Mouse (Mus musculus) retina, postnatal 1 day (tissue): ENCODE results near the gene Gpr82.

ENCODE experiments used
- DNase-seq: peaks from one replicate; pipeline ENCODE4 v3.0.0-alpha.2; 2012

Gpr82 gene

DNA sequence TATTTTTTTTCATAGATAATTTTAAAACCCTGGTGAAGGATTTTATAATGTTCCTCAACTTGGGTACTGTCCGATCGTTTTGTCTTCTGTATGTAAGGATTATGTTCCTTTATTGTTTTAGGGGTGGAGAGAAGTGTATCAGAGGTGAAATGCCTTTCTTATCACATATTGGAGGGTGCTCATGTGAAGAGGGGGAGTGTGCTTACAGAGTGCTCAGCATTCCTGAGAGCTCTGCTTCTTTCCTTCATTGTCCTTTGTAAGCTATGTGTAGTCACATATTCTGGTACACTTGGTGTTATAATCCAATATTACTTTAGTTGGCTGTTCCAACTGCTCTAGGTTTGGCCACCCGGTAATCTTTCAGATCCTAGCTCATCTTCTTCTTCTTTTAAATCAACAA is 39.5 kb downstream of the Gpr82 start:
- DNase-seq, result no peak

GRCm38 (mm10) chrX:13705051-13705450 is 43.9 kb downstream of the Gpr82 start:
- DNase-seq, result peak; percentile 19

DNA sequence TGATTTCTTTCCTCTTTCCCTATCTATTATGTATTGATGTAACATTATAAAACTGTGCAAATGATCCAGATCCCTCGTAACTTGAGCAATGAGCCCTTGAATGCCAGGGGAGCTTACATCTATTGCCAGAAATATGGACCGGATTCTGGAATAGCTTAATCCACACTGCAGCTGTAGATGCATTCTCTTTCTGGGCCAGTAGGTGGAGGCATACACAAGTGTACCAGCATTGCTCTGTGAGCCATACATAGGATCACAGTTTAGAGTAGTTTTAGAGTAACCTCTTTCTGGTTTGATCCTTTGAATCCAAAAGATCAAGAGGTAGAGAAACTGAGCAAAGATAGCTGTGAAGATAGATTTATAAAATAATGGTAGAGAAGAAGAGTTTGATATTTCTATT is 49.0 kb downstream of the Gpr82 start:
- DNase-seq, result peak; percentile 58
